Mouse (Mus musculus) cerebellum, postnatal 4 days (tissue): ENCODE measurements around the gene Camkk2.

Source experiments
- DNase-seq, 2 experiments: peaks; one replicate each; pipeline ENCODE4 v3.0.0; 2022; ENCODE audit warnings: low spot score in 2 of 2, mixed read lengths in 1 of 2

Camkk2 gene

DNA sequence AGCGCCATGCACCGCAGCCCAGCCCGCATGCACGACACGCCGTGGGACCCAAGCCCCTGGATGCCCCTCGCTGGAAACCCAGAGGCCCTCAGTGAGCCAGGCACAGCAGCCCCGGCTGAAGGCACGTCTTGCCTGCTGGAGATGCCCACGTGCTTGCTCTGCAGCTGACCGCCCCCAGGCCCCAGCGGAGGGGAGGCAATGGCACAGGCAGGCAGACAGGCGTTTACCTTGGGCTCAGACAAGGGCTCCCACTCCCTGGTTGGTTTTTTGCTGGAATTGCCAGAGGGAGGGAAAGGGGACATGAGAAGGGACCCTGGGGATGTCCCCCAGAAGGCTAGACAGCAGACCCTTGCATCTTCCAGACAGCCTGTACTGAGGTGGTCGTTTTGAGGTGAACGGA is 42.4 kb downstream of the Camkk2 start:
- no peak for DNase-seq

DNA sequence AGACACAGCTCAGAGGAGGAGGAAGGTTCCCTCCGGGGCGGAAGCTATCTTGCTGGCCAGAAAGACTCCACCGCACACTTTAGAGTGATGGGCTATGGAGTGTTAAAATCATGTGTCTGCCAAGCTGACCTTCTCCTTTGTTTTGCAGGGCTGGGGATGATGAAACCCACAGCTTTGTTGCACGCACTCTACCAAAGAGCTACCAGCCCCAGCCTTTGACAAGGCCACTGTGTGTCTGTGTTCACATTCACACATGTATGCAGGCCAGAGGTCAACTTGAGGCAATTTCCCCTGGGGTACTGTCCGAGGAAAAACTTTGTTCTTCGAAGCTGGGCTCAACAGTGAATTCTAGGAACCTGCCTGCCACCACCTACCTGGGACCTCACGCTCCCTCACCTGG is 43.4 kb downstream of the Camkk2 start:
- no peak for DNase-seq

DNA sequence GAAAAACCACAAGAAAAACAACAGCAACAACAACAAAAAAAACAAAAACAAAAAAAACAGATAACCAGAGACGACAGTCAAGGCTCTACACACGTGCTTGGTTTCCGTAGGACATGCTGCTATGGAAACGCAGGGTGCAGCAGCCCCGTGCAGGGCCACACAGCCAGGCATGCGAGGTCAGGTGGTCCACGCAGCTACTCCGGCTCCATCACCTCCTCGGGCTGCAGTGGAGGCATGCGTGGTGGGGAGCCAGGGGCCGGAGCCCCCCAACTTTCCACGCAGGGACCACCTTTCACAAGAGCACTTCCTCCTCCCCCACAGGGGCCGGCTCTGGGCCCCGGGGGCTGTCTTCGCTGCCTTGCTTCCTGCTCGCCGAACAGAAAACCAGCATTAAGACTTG is 45.3 kb downstream of the Camkk2 start:
- no peak for DNase-seq

DNA sequence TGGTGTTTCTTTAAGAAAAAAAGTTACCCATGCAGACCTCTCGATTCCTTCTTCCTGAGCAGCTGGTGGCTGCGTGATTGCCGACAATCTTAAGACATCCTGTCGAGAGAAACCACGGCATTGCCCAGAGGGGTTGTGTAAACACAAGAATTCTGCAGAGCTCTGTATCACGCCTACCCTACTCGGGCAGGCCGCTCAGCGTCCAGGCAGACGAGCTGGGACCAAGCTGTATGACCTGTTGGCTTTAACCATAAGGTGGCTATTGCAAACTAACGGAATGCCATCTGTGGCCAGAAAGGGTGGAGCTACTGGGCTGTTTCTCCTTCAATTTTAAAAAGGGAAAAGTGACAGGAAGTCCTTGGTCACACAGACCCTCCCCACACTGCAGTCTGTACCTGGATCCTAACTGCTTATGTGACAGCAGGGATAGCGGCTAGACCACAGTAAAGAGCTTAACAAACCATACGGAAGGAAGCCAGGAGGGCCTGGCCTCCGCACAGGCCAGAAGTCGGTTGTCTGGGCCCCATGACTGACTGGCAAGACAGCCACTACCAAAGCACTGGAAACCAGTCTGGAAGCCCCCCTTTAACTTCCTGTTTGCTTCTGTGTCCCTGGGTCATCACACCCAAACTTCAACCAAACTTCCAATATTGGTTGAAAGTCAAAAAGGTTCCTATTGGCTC is 47.1 kb downstream of the Camkk2 start:
- no peak for DNase-seq

DNA sequence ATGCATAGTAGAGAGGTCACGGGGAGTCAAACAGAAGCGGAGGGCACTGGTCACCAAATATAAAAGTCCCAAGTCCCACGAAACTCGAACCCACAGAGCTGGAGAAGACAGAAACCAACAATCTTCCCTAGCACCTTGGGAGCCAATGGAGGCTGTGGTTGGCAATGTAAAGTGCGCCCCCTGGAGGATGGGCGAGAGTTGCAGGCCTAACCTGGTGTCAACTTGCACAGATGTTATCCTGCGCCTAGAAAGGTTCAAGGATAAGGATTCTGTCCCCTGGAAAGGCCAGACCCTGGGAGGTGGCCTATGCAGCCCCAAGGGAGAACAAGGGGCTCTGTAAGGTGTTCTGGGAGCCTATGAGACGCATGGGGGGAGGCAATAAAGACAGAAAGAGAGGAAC is 47.9 kb downstream of the Camkk2 start:
- DNase-seq: peak in 1 of 2 experiments; percentile 42

DNA sequence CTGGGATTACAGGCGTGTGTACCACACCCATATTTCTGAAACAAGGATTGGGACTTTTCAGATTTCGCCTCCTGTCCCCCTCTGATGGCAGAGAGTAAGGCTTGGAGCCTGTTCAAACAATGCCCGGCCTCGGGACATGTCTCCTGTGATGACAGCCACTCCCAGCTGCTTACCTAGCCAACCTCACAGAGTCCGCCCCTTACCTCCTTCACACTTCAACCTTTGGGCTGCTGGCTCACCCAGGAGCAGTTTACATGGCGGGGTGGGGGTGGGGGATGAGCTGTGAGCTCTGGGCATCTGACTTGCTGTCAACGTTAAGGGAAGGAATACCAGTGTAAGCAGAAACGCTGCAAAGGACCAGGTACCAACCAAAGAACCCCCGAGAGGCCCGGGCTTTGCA is 48.4 kb downstream of the Camkk2 start:
- no peak for DNase-seq

DNA sequence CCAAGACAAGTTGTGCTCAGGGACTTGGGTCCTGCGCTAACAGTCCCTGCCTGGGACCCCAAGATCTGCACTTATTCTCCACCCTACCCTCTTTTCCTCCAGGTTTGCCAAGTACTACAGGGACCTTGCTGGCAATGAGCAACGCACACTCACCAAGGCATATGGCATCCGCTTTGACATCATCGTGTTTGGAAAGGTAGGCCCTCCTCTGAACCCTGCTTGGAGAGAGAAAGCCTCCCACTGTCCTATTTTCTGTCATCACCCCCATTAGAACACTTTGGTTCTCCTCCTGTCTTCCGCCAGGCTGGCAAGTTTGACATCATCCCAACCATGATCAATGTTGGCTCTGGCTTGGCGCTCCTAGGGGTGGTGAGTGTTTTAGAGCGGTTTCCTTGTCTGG is 52.1 kb downstream of the Camkk2 start:
- DNase-seq: no peak

DNA sequence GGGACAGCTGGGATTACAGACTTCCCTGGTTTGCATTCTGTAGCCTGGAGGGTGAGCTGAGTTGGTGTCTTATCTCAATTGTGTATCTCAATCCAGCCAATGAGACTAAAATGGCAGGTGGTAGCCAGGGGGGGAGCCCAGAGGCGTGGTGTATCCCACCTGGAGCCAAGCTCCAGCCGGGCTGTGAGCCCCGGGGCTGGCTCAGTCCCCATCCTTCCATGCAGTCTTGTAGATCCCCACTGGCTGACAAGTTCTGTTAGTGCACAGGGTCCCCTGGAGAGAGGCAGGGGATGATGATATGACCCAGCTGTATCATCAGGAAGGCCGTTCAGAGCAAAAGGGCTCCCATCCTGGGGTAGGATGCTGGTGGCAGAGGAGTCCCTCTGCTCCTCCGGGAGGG is 52.6 kb downstream of the Camkk2 start:
- no peak for DNase-seq

DNA sequence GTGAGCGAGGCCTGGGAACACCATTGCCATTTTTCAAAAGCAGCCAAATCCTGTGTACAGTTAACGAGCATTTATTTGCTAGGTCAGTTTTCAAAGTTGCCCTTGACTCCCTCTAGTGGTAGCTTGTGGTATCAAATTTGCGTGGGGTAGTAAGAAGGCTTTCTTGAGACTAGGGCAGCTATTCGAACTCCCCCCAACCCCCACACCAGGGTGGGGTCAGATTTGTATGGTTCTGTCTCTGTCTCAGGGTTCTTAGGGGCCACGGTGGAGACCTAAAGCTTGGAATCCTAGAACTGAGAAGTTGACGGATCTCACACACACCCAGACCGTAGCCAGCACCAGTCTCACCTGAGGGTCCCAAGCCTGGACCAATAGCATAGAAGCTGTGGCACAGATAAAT is 53.1 kb downstream of the Camkk2 start:
- peak; percentile 49 to 75 for DNase-seq

DNA sequence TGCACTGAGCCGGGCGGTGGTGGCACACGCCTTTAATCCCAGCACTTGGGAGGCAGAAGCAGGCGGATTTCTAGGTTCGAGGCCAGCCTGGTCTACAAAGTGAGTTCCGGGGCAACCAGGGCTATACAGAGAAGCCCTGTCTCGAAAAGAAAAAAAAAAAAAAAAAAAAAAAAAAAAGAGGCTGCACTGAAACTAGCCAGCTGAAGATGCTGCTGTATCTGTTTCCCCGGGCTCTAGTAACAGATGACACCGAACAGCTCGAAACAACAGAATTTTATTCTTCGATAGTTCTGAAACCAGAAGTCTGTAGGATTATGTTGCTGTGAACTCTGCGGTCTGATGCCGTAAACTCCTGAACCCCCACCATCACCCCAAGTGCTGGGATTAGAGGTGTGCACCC is 53.8 kb downstream of the Camkk2 start:
- DNase-seq: no peak

DNA sequence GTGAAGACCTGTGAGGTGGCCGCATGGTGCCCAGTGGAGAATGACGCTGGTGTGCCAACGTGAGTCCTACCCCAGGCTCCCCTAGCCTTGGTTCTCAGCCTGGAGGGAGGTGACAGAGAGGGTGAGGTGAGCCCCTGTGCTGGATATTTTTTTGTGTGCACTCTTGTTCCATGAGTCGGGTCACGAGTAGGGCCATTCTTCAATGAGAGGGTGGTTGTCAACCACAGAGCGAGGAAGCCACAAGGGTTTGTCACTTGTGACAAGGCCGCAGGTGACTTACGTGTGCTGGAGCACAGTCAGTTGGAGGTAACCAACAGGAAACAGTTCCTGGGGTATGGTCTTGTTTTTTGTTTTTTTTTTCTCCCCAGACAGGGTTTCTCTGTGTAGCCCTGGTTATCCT is 60.0 kb downstream of the Camkk2 start:
- no peak for DNase-seq

DNA sequence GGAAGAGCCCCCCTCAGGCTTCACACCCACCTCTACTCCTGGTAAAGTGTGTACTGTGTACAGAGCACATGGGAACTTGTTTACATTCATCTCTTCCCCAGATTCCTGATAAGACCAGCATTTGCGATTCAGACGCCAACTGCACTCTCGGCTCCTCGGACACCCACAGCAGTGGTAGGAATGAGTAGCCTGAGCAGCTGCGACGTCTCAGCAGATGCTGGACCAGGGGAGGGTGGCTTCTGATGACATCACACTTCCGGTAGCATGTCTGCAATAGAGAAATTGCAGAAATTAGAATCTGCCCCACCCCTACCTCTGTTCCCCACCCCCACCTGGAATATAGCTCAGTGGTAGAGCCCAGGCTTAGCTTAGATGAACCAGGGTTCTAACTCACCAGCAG is 60.8 kb downstream of the Camkk2 start:
- no peak for DNase-seq

DNA sequence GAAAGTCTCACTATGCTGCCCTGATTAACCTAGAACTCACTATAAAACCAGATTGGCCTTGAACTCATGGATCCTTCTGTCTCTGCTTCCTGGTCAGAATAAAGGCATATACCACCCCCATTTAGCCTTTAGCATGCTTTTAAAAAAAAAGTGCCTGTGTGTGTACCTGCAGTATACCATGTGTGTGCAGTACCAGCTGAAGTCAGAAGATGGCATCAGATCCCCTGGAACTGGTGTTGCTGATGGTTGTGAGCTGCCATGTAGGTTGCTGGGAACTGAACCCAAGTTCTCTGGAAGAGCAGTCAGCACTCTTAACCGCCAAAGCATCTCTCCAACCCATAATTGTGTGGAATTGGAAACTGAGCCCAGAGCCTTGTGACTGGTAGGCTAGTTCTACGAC is 62.4 kb downstream of the Camkk2 start:
- DNase-seq: no peak

DNA sequence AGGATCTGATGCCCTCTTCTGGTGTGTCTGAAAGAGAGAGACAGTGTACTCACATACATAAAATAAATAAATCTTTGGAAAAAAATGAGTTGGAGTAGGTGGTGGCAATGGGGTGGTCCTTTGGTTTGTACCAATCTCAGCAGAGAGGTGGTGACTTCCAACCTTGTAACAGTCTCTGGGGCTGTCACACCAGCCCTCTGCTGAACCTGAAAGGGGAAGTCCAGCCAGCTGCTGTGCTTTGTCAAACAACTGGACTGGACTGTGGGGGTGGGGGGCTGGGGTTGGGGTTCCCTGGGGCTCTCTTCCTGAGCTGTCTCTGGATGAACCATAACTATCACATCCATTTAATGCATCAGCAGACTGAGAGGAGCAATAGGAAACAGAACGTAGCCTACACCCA is 63.5 kb downstream of the Camkk2 start:
- DNase-seq: no peak

DNA sequence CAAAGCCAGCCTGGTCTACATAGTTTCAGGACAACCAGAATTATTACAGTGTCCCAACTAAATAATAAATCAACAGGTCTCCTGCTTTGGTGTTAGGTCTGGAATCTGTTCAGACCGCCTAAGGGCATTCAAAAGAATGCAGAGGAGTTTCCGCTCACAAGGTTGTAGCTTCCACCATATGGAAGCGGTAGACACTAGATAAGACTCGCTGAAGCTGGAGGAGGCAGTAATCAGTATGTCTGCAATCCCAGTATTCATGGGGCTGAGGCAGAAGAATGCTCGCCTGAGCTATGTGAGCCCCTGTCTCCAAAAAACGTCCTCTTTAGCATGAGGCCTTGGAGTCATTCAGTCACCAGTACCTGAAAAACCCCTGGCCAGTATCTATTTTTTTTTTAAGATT is 70.4 kb downstream of the Camkk2 start:
- DNase-seq: no peak

DNA sequence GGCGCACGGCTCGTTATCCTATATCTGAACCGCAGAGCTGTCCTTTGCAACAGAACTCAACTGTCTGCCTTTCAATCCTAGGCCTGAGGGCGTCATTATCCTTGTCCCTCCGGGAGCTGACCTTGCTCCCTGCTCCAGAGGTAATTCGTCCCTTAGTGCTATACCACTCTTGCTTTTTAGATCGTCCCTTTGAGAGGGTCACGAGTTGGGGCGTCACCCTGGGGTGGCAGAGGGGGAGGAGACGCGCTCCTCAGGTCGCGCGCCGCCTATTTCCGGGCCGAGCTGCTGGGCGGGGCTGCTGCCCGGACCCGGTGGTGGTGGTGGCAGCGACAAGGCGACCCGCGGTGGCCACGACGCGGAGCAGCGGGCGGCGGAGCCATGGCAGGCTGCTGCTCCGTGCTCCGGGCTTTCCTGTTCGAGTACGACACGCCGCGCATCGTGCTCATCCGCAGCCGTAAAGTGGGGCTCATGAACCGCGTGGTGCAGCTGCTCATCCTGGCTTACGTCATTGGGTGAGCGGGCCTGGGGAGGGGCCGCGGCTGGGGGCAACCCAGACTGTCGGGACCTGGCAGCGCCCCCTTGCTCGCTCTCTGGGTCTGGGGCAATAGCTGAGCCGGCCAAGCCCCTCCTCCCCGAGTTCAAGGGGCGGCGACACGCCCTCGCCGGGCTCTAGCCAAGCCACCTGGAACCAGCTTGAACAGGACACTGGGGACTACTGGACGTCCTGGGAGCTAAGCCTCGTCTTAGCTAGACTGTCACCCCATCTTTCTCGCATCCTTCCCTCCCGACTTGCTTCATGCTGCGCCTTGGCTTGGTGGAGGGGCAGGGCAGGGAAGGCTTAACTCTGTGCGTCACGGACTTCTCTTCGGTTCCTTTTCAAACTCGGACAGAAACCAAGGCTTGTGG is 71.7 kb downstream of the Camkk2 start, which contains the start of gene P2rx4:
Gene P2rx4, plus strand, starts transcription at position 269 of the 906 bp plus-strand sequence.
- peak; percentile 51 to 75 for DNase-seq

DNA sequence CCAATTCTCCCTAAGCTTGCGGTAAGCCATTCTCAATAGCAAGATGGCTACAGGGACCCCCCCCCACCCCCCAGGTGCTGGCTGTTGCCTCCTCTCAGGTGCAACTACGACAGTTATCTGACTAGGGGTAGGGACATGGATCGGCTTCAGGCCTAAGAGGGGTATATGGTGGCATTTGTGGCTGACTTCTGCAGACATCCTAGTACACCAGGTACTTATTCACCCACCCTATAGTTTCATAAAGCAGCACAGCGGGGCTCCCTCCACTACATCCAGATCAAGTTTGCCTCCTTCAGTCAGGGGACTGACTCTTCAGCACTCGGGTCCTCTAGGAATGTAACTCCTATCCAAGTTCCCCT is 72.3 kb downstream of the Camkk2 start:
- no peak for DNase-seq

DNA sequence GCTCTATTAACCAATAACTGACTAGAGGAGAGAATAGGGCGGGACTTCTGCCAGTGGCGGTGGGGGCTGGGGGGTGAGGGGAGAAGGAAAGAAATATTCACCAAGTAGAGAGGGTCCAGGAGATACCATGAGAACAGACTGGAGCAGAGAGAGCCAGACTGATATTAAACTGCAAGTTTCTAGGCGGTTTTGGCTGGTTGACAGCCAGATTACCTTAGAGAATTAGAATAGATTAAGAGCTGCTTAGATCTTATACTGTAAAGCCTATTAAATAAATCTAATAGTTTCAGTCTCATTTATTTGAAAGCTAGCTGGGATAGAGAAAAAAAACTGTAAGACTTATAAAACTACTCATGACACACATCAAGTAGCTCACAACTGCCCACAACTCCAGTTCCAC is 74.0 kb downstream of the Camkk2 start:
- DNase-seq: no peak

DNA sequence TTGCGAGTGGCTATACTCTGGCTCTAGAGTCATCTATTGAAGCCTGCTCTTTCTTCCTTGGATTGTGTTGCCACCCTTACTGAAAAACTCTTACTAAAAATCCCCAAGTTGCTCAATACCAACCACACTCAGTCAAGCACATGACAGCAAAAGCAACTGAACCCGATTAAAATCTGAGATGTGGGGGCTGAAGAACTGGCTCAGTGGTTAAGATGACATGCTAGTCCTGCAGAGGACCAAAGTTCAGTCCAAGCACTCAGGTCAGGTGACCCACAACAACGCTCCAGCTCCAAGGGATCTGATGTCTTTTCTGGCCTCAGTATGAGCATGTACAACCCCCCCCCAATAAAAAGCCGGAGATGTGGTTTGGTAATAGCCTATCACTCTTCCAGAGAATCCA is 74.6 kb downstream of the Camkk2 start:
- DNase-seq: no peak

DNA sequence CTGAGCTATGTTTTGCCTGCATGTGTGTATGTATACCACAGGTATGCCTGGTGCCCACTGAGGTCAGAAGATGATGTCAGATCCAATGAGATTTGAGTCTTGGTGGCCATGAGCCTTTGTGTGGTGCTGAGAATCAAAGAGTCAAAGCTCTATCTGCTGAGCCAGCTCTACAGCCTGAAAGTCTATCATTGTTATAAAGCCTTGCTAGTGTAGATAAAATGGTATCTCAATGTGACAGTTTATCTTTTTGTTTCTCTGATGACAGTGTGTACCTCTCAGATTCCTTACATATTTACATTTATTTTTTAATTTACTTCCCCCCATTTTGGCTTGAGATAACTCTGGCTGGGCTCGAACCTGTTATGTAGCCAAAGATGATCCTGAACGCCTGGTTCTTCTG is 75.6 kb downstream of the Camkk2 start:
- DNase-seq: no peak

DNA sequence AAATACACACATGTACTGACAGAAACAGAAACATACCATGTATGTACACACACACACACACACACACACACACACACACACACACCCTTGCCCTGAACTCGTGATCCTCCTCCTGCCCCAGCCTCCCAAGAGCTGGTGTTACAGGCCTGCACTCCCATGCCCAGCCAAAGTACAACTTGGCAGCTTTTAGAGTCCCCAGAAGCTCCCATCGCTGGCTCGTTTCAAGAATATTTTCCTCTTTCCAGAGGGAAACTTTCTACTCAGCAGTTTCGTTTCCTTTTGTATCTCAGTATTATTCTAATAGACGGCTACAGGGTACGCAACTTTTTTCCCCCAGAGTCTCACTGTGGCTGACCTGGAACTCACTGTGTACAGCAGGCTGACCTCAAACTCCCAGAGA is 77.1 kb downstream of the Camkk2 start:
- no peak for DNase-seq

DNA sequence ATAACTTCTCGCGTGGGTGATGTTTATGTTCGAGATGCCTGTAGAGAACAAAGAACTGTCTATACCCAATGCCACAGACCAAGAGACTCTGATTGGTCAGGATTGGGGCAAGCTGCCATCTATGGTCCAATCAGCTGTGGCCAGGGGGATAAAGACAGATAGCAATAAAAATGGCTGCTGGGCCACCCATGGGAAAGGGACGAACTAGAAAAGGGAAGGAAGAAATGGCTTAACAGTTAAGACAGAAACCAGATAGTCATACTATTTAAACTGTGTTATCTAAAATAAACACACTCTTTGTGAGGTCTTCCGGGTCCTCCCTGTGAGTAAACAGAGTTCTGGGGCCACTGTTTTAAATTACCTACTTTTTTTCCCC is 78.4 kb downstream of the Camkk2 start:
- no peak for DNase-seq

DNA sequence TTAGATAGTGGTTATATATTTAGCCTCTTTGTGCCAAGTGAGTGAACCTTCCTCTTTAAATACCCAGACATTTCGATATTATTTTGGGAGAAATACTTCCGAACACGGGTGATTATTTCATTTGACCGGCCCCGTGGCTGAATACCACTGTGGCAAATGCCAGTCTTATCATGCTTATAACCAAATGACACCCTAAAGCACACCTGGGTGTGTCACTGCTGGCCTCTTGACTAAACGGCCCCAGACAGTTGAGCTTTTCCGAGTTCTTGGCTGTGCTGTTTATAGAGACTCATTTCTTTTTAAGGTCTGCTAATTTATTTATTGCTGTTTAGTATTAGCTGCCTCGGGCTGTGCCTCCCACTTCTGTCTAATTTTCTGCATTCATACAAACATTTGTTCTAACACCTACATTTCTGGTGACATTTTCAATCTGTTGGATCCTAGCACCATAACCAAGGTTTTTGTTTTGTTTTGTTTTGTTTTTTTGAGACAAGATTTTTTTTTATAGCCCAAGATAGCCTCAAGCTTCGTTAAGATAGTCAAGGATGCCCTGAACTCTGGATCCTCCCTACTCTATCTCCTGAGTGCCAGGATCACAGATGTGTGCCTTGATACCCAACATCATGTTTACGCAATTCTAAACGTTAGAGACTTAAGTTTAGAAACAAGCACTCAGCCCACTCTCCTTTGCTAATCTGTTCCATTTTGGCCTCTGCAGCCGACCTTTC is 78.9 kb downstream of the Camkk2 start:
- DNase-seq: no peak
